Mouse (Mus musculus) liver, adult 10 weeks (tissue): ENCODE results near the gene Foxl2. TPM values are rescaled to one million over a fixed set of nuclear protein-coding genes. Genes with fewer than 3 reads are reported as not detected.

ENCODE experiments used
- polyA plus RNA-seq: library from polyadenylated mRNA; stranded (reverse); fragments of 350-450 nt; fragmentation: Illumina TruSeq; extraction: RNeasy Lipid Tissue Mini Kit (QIAGEN cat#74804); gene quantifications from one replicate; pipeline ENCODE4 v1.2.3, GENCODE M21; 2014; ENCODE audit warnings: low read depth, low replicate concordance

The Foxl2 gene
- not detected for polyA plus RNA-seq

GRCm38 (mm10) chr9:98955103-98955715, at the start of gene Foxl2:
Foxl2 (plus strand) TSS chr9:98955288.

GRCm38 (mm10) chr9:98985800-98986475, 30.9 kb downstream of the Foxl2 start, which contains the start of gene Faim:
Faim (plus strand) TSS chr9:98986373.

Other genes starting within 250 kb of the Foxl2 start
- not detected for gene Prr23a1, start 112.8 kb upstream of the Foxl2 start, polyA plus RNA-seq
- not detected for gene Prr23a2, start 98.8 kb upstream of the Foxl2 start, polyA plus RNA-seq
- not detected for gene Prr23a3, start 90.5 kb upstream of the Foxl2 start, polyA plus RNA-seq
- gene 7420426K07Rik, start 52.2 kb upstream of the Foxl2 start, polyA plus RNA-seq: not detected
- 14.4 TPM for gene Faim, start 31.1 kb downstream of the Foxl2 start, polyA plus RNA-seq
- not detected for gene Gm1123, start 80.4 kb downstream of the Foxl2 start, polyA plus RNA-seq
- gene Pik3cb, start 185.3 kb downstream of the Foxl2 start, polyA plus RNA-seq: 6.6 TPM